Mouse (Mus musculus) ovary, adult 18-20 months (tissue): ENCODE data around the gene Hoxd9.

Experiments
- DNase-seq: peaks from one replicate; pipeline ENCODE4 v3.0.0; 2022; ENCODE audit warnings: low spot score, mixed read lengths

The Hoxd9 gene

GRCm38 (mm10) chr2:74698201-74699052 lies 900 bp downstream of the Hoxd9 start:
- no peak for DNase-seq

- no peak for DNase-seq
Observed at GRCm38 (mm10) chr2:74699053-74699430, 1.5 kb downstream of the Hoxd9 start.

- DNase-seq = no peak
Observed at GRCm38 (mm10) chr2:74699664-74700545, 2.4 kb downstream of the Hoxd9 start.

- no peak for DNase-seq
Observed at GRCm38 (mm10) chr2:74700546-74701112, 3.1 kb downstream of the Hoxd9 start.

GRCm38 (mm10) chr2:74701949-74702819 lies 4.7 kb downstream of the Hoxd9 start:
- DNase-seq = no peak

GRCm38 (mm10) chr2:74702820-74703219 lies 5.3 kb downstream of the Hoxd9 start:
- DNase-seq = no peak

GRCm38 (mm10) chr2:74703317-74703716 lies 5.8 kb downstream of the Hoxd9 start:
- DNase-seq = no peak

GRCm38 (mm10) chr2:74703720-74704392 lies 6.3 kb downstream of the Hoxd9 start:
- DNase-seq = no peak

- peak; percentile 72 for DNase-seq
Observed at GRCm38 (mm10) chr2:74704393-74704998, 7.0 kb downstream of the Hoxd9 start, which contains the start of gene Hoxd8. Hoxd8 (plus strand) TSS chr2:74704615.

GRCm38 (mm10) chr2:74704999-74705466 lies 7.5 kb downstream of the Hoxd9 start:
- DNase-seq = no peak

- DNase-seq = no peak
Observed at GRCm38 (mm10) chr2:74705467-74706089, 8.1 kb downstream of the Hoxd9 start.

GRCm38 (mm10) chr2:74706393-74706960 lies 8.9 kb downstream of the Hoxd9 start:
- DNase-seq = no peak

GRCm38 (mm10) chr2:74707599-74707998 lies 10.1 kb downstream of the Hoxd9 start:
- DNase-seq = no peak

GRCm38 (mm10) chr2:74708676-74709075 lies 11.1 kb downstream of the Hoxd9 start:
- no peak for DNase-seq

- DNase-seq = no peak
Observed at GRCm38 (mm10) chr2:74709465-74710419, 12.2 kb downstream of the Hoxd9 start.

- DNase-seq = no peak
Observed at GRCm38 (mm10) chr2:74710929-74711543, 13.5 kb downstream of the Hoxd9 start.

- no peak for DNase-seq
Observed at GRCm38 (mm10) chr2:74711721-74712621, 14.4 kb downstream of the Hoxd9 start, which contains the start of the genes Hoxd3 and Hoxd4. Hoxd3 (plus strand) TSS chr2:74711927. Hoxd4 (plus strand) TSS chr2:74711929.
